Mouse (Mus musculus): ENCODE results near the gene Cxcr1.

The Cxcr1 gene

GRCm38 (mm10) chr1:74194445-74194844 lies at the start of gene Cxcr1:
Gene Cxcr1 (minus strand): TSS chr1:74194631.
- DNase-seq: no peak

GRCm38 (mm10) chr1:74240832-74241231 lies 46.4 kb upstream of the Cxcr1 start:
- DNase-seq: no peak

GRCm38 (mm10) chr1:74240311-74240710 lies 45.9 kb upstream of the Cxcr1 start:
- DNase-seq: no peak

- DNase-seq: no peak
Measured at GRCm38 (mm10) chr1:74239618-74240017, 45.2 kb upstream of the Cxcr1 start.

GRCm38 (mm10) chr1:74239162-74239561 lies 44.7 kb upstream of the Cxcr1 start:
- no peak for DNase-seq

GRCm38 (mm10) chr1:74238136-74238535 lies 43.7 kb upstream of the Cxcr1 start:
- DNase-seq: no peak

- DNase-seq: no peak
Measured at GRCm38 (mm10) chr1:74237671-74238070, 43.2 kb upstream of the Cxcr1 start.

- no peak for DNase-seq
Measured at GRCm38 (mm10) chr1:74236590-74237317, 42.3 kb upstream of the Cxcr1 start.

GRCm38 (mm10) chr1:74235938-74236589 lies 41.6 kb upstream of the Cxcr1 start, which contains the start of gene Arpc2:
Gene Arpc2 (plus strand): TSS chr1:74236084.
- peak; percentile 97 to 99 for DNase-seq

- no peak for DNase-seq
Measured at GRCm38 (mm10) chr1:74230992-74231391, 36.6 kb upstream of the Cxcr1 start.

- no peak for DNase-seq
Measured at GRCm38 (mm10) chr1:74229942-74230341, 35.5 kb upstream of the Cxcr1 start.

- no peak for DNase-seq
Measured at GRCm38 (mm10) chr1:74227317-74227716, 32.9 kb upstream of the Cxcr1 start.

- no peak for DNase-seq
Measured at GRCm38 (mm10) chr1:74219922-74220321, 25.5 kb upstream of the Cxcr1 start.

- DNase-seq: no peak
Measured at GRCm38 (mm10) chr1:74208941-74209340, 14.5 kb upstream of the Cxcr1 start.

- peak; percentile 46 to 49 for DNase-seq
Measured at GRCm38 (mm10) chr1:74207906-74208305, 13.5 kb upstream of the Cxcr1 start.

- DNase-seq: no peak
Measured at GRCm38 (mm10) chr1:74206642-74207041, 12.2 kb upstream of the Cxcr1 start.

GRCm38 (mm10) chr1:74205881-74206280 lies 11.4 kb upstream of the Cxcr1 start:
- peak; percentile 42 to 57 for DNase-seq

GRCm38 (mm10) chr1:74203457-74203856 lies 9.0 kb upstream of the Cxcr1 start:
- DNase-seq: no peak

- no peak for DNase-seq
Measured at GRCm38 (mm10) chr1:74201048-74201844, 6.8 kb upstream of the Cxcr1 start.

- peak in 1 of 2 experiments; percentile 13 for DNase-seq
Measured at GRCm38 (mm10) chr1:74199046-74199445, 4.6 kb upstream of the Cxcr1 start.

GRCm38 (mm10) chr1:74197726-74198470 lies 3.5 kb upstream of the Cxcr1 start:
- no peak for DNase-seq

- DNase-seq: no peak
Measured at GRCm38 (mm10) chr1:74196621-74197419, 2.4 kb upstream of the Cxcr1 start.

All from cerebellum, postnatal 10 days (tissue).